Mouse (Mus musculus): ENCODE data around the gene Nhej1. TPM values are rescaled to one million over a fixed set of nuclear protein-coding genes. Genes with fewer than 3 reads are reported as not detected.

The Nhej1 gene
- polyA plus RNA-seq, 1 experiment from 2014 or later: 8.2 TPM

DNA sequence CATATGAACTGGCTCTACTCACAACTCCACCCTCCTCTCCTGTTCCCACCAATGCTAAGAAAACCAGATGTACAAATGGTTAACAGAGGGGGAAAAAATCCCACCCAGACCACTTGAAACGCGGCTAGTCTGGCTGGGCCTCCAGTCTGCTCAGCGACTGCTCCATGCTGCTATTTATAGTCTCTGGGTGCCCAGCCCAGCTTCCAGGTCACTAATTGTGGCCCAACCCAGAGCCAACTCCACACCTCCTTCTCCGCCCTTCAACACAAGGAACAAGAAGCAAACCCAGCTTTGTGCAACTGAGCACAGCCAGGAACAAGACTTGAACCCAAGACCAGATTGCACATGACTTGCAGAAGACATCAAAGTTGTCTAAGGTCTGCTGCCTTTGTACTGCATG is 119.0 kb downstream of the Nhej1 start:
- Histone ChIP-seq H3K9me3 (ENCODE audit: control insufficient read depth, low read length) (no peaks in the 10 kb centered on the region), H3K4me2 (ENCODE audit: low read length) (no peak overlapping the region), H3K36me3 (ENCODE audit: control insufficient read depth, insufficient read depth) (no peaks in the 10 kb centered on the region), H3K4me1 (replicated peaks; ENCODE audit: control insufficient read depth, insufficient read depth, low read length) (no peaks in the 10 kb centered on the region), H3K9ac (replicated peaks; ENCODE audit: low read depth, low read length) (no peak overlapping the region), H3K27me3 (replicated peaks; ENCODE audit: control insufficient read depth, insufficient read depth, low read length) (no peaks in the 10 kb centered on the region), H3K4me3 (replicated peaks; ENCODE audit: low read length) (no peak overlapping the region), H3K27ac (ENCODE audit: low read length) (no peak overlapping the region)
- no peak for ATAC-seq
- 63% methylated on average over 4 of the region's 4 CpGs for WGBS

DNA sequence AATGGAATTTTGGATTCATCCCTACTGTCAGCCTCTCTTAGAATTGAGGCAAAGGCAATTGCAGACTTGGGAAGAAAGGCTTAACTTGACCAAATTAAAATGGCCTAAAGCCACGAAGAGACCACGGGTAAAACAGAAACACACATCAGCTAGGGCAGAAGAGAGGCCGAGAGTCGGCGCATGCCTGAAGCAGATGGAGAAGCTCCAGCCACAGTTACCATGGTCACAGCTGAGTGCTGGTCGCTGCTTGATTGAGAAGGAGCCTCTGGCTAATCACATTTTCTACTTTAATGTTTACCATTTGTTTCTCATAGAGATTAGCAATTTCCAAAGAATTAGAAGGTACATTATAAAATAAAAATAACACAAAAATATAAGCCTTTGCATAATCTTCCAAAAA is 123.8 kb downstream of the Nhej1 start:
- WGBS: 77% methylated on average over 6 of the region's 6 CpGs
- ATAC-seq: no peak
- Histone ChIP-seq H3K36me3 (ENCODE audit: control insufficient read depth, insufficient read depth) (no peaks in the 10 kb centered on the region), H3K27me3 (replicated peaks; ENCODE audit: control insufficient read depth, insufficient read depth, low read length) (no peaks in the 10 kb centered on the region), H3K9ac (replicated peaks; ENCODE audit: low read depth, low read length) (no peak overlapping the region), H3K4me2 (ENCODE audit: low read length) (no peak overlapping the region), H3K9me3 (ENCODE audit: control insufficient read depth, low read length) (no peaks in the 10 kb centered on the region), H3K4me3 (replicated peaks; ENCODE audit: low read length) (no peak overlapping the region), H3K27ac (ENCODE audit: low read length) (no peak overlapping the region), H3K4me1 (replicated peaks; ENCODE audit: control insufficient read depth, insufficient read depth, low read length) (no peaks in the 10 kb centered on the region)

DNA sequence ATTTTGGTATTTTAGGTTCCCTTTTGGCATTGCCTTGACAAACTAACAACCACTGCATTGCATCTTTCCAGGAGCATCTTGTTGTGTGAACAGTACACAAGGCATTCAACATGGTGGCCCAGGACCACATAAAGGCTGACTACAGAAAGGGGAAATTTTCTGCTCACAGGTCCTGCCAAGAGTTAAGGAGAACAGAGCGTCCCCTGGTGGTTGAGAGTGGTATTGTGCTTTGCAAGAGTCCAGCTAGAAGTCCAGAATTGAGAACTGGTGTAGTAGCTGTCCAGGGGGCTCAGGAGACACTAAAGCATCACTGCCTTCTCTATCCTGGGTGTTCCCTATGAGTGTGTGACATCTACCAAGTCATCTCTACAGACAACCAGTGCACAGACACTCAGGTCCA is 124.5 kb downstream of the Nhej1 start:
- H3K27ac ChIP-seq (ENCODE audit: low read length): no peak overlapping the region
- H3K27me3 ChIP-seq (replicated peaks; ENCODE audit: control insufficient read depth, insufficient read depth, low read length): no peaks in the 10 kb centered on the region
- H3K4me2 ChIP-seq (ENCODE audit: low read length): no peak overlapping the region
- H3K9me3 ChIP-seq (ENCODE audit: control insufficient read depth, low read length): no peaks in the 10 kb centered on the region
- no peaks in the 10 kb centered on the region for H3K4me1 ChIP-seq (replicated peaks; ENCODE audit: control insufficient read depth, insufficient read depth, low read length)
- H3K9ac ChIP-seq (replicated peaks; ENCODE audit: low read depth, low read length): no peak overlapping the region
- no peak overlapping the region for H3K4me3 ChIP-seq (replicated peaks; ENCODE audit: low read length)
- WGBS: 0% methylated on average over 1 of the region's 1 CpGs
- H3K36me3 ChIP-seq (ENCODE audit: control insufficient read depth, insufficient read depth): no peaks in the 10 kb centered on the region
- ATAC-seq: no peak

DNA sequence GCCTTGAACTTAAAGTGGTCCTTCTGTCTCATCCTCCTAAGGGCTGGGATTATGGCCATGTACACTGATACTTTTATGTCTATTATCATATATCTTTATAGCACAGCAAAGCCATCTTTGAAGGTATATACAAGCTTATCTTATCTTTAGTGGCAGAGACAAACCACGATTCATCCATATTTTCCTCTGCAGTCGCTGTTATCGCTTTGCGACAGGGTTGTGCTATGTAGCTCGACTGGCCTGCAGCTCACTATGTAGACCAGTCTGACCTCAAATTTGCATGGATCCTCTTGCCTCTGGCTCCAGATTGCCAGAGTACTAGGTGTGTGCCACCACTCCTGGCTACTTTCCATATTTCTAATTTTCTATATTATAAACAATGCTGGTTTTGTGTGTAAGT is 125.8 kb downstream of the Nhej1 start:
- H3K4me3 ChIP-seq (replicated peaks; ENCODE audit: low read length): no peak overlapping the region
- H3K9me3 ChIP-seq (ENCODE audit: control insufficient read depth, low read length): no peaks in the 10 kb centered on the region
- no peaks in the 10 kb centered on the region for H3K36me3 ChIP-seq (ENCODE audit: control insufficient read depth, insufficient read depth)
- no peak overlapping the region for H3K9ac ChIP-seq (replicated peaks; ENCODE audit: low read depth, low read length)
- H3K27me3 ChIP-seq (replicated peaks; ENCODE audit: control insufficient read depth, insufficient read depth, low read length): no peaks in the 10 kb centered on the region
- no peak for ATAC-seq
- no peak overlapping the region for H3K27ac ChIP-seq (ENCODE audit: low read length)
- H3K4me1 ChIP-seq (replicated peaks; ENCODE audit: control insufficient read depth, insufficient read depth, low read length): no peaks in the 10 kb centered on the region
- 87% methylated on average over 5 of the region's 5 CpGs for WGBS
- H3K4me2 ChIP-seq (ENCODE audit: low read length): no peak overlapping the region

DNA sequence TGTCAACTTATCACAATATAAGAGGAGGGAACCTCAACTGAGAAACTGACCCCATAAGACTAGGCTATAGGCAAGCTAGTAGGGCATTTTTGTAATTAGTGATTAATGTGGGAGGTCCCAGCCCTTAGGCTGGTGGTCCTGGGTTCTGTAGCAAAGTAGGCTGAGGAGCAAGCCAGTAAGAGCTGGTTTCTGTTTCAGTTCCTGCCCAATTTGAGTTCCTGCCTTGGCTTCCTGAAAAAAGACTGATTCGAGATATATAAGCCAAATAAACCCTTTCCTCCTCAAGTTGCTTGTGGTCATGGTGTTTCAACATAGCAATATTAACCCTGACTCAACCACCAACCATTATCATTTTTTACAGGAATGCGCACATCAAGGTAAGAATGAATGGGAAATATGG is 127.8 kb downstream of the Nhej1 start:
- H3K27ac ChIP-seq (ENCODE audit: low read length): no peak overlapping the region
- WGBS: 84% methylated on average over 2 of the region's 2 CpGs
- H3K9ac ChIP-seq (replicated peaks; ENCODE audit: low read depth, low read length): no peak overlapping the region
- no peak overlapping the region for H3K4me2 ChIP-seq (ENCODE audit: low read length)
- no peaks in the 10 kb centered on the region for H3K27me3 ChIP-seq (replicated peaks; ENCODE audit: control insufficient read depth, insufficient read depth, low read length)
- no peak overlapping the region for H3K4me3 ChIP-seq (replicated peaks; ENCODE audit: low read length)
- H3K36me3 ChIP-seq (ENCODE audit: control insufficient read depth, insufficient read depth): no peaks in the 10 kb centered on the region
- no peaks in the 10 kb centered on the region for H3K9me3 ChIP-seq (ENCODE audit: control insufficient read depth, low read length)
- no peaks in the 10 kb centered on the region for H3K4me1 ChIP-seq (replicated peaks; ENCODE audit: control insufficient read depth, insufficient read depth, low read length)
- no peak for ATAC-seq

DNA sequence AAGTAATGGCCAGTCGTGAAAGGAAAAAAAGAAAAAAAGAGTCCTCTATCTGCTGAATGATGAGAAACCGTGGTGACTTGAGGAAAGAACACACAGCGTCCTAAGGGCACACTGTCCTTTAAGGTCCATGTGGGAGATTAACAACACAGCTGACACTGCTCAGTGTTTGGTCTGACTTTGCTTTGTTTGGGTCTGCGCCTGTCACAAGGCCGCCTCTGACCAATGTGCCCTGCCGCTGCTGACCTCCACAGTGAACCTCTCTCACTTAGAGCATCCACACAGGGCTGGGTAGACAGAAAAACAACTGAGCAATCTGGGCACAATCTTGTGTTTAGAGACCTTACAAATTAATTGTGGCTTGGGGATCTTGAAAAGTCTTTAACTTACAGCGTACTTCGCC is 148.0 kb downstream of the Nhej1 start:
- H3K36me3 ChIP-seq (ENCODE audit: control insufficient read depth, insufficient read depth): no peaks in the 10 kb centered on the region
- no peak overlapping the region for H3K4me2 ChIP-seq (ENCODE audit: low read length)
- no peak overlapping the region for H3K27ac ChIP-seq (ENCODE audit: low read length)
- no peaks in the 10 kb centered on the region for H3K4me1 ChIP-seq (replicated peaks; ENCODE audit: control insufficient read depth, insufficient read depth, low read length)
- H3K9me3 ChIP-seq (ENCODE audit: control insufficient read depth, low read length): no peaks in the 10 kb centered on the region
- no peaks in the 10 kb centered on the region for H3K27me3 ChIP-seq (replicated peaks; ENCODE audit: control insufficient read depth, insufficient read depth, low read length)
- WGBS: 85% methylated on average over 8 of the region's 8 CpGs
- no peak overlapping the region for H3K4me3 ChIP-seq (replicated peaks; ENCODE audit: low read length)
- H3K9ac ChIP-seq (replicated peaks; ENCODE audit: low read depth, low read length): no peak overlapping the region
- ATAC-seq: no peak

DNA sequence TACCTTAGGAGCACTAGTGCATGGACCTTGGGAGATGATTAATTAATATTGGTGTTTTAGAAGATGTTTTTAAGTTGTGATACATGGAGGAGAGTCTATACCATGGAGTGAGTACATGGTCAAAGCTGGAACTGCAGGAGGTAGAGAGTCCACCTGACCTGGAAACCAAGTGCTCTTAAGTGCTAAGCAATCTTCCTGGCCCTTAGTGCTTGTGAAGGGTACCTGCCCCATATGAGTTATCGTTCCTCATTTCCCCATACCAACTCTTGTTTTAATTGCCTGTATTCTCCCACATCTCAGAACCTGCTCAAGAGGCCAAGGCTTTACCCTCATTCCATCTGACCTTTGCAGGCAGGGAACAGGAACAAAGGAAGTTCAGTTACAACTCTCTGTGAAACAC is 149.1 kb downstream of the Nhej1 start:
- no peak overlapping the region for H3K4me2 ChIP-seq (ENCODE audit: low read length)
- 87% methylated on average over 1 of the region's 1 CpGs for WGBS
- no peak overlapping the region for H3K4me3 ChIP-seq (replicated peaks; ENCODE audit: low read length)
- H3K9me3 ChIP-seq (ENCODE audit: control insufficient read depth, low read length): no peaks in the 10 kb centered on the region
- no peaks in the 10 kb centered on the region for H3K36me3 ChIP-seq (ENCODE audit: control insufficient read depth, insufficient read depth)
- H3K4me1 ChIP-seq (replicated peaks; ENCODE audit: control insufficient read depth, insufficient read depth, low read length): no peaks in the 10 kb centered on the region
- H3K27me3 ChIP-seq (replicated peaks; ENCODE audit: control insufficient read depth, insufficient read depth, low read length): no peaks in the 10 kb centered on the region
- H3K9ac ChIP-seq (replicated peaks; ENCODE audit: low read depth, low read length): no peak overlapping the region
- no peak overlapping the region for H3K27ac ChIP-seq (ENCODE audit: low read length)
- ATAC-seq: no peak

DNA sequence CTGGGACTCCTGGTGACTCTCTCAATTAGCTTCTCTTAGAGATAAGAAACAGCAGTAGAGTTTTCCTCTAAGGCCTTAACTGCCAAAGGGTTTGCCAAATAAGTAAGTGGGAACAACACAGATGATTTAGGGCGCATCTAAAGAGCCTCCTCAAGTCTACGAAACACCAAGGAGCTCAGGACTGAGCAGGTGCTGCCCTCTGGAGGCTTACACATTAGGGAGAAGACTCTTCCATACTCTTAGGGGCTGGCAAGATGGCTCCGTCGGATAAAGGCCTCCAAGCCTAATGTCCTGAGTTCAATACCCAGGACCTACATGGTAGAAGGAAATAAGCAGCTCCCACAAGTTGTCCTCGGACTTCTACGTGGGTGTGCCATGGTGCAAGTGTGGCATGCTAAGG is 151.4 kb downstream of the Nhej1 start:
- no peak for ATAC-seq
- Histone ChIP-seq H3K9ac (replicated peaks; ENCODE audit: low read depth, low read length) (no peak overlapping the region), H3K27ac (ENCODE audit: low read length) (no peak overlapping the region), H3K27me3 (replicated peaks; ENCODE audit: control insufficient read depth, insufficient read depth, low read length) (no peaks in the 10 kb centered on the region), H3K4me3 (replicated peaks; ENCODE audit: low read length) (no peak overlapping the region), H3K4me2 (ENCODE audit: low read length) (no peak overlapping the region), H3K9me3 (ENCODE audit: control insufficient read depth, low read length) (no peaks in the 10 kb centered on the region), H3K36me3 (ENCODE audit: control insufficient read depth, insufficient read depth) (no peaks in the 10 kb centered on the region), H3K4me1 (replicated peaks; ENCODE audit: control insufficient read depth, insufficient read depth, low read length) (no peaks in the 10 kb centered on the region)
- 83% methylated on average over 6 of the region's 6 CpGs for WGBS

DNA sequence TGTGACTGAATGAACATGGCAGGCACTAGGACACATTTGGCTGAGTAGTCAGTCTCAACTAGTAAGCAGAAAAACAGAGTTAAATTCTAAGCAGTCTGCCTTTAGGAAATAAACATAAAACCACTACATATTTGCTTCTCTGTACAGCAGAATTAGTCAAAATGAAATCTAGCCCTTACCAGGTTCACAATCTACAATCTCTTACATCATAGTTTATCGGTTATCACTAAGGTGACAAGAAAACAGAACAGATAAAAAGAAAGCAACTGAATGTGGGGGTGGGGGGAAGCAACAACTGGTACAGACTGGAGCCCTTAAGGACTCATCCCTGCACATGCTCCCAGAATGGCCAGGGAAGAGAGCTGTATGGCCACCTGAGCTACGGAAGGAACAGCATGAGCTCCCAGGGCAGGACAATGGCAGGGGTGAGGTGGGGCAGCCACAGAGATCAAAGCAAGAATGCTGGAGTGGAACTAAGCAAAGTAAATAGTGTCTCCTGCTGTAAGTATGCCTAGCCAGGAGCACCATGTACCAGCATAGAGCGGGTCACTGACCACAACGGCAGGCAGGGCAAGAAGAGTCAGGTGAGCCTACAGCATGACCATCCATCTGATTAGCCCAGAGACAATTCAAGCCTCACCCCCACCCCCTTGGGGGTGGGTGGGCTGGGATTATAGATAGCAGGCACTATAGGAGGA is 153.5 kb downstream of the Nhej1 start:
- no peak overlapping the region for H3K4me2 ChIP-seq (ENCODE audit: low read length)
- H3K9ac ChIP-seq (replicated peaks; ENCODE audit: low read depth, low read length): no peak overlapping the region
- no peaks in the 10 kb centered on the region for H3K9me3 ChIP-seq (ENCODE audit: control insufficient read depth, low read length)
- H3K4me3 ChIP-seq (replicated peaks; ENCODE audit: low read length): no peak overlapping the region
- 67% methylated on average over 4 of the region's 4 CpGs for WGBS
- H3K27ac ChIP-seq (ENCODE audit: low read length): no peak overlapping the region
- no peaks in the 10 kb centered on the region for H3K36me3 ChIP-seq (ENCODE audit: control insufficient read depth, insufficient read depth)
- H3K27me3 ChIP-seq (replicated peaks; ENCODE audit: control insufficient read depth, insufficient read depth, low read length): no peaks in the 10 kb centered on the region
- H3K4me1 ChIP-seq (replicated peaks; ENCODE audit: control insufficient read depth, insufficient read depth, low read length): no peaks in the 10 kb centered on the region
- no peak for ATAC-seq
